Mouse (Mus musculus): ENCODE data around the gene Trp53. TPM values are rescaled to one million over a fixed set of nuclear protein-coding genes. Genes with fewer than 3 reads are reported as not detected.

Gene Trp53
- polyA plus RNA-seq, 1 experiment: 230 TPM

DNA sequence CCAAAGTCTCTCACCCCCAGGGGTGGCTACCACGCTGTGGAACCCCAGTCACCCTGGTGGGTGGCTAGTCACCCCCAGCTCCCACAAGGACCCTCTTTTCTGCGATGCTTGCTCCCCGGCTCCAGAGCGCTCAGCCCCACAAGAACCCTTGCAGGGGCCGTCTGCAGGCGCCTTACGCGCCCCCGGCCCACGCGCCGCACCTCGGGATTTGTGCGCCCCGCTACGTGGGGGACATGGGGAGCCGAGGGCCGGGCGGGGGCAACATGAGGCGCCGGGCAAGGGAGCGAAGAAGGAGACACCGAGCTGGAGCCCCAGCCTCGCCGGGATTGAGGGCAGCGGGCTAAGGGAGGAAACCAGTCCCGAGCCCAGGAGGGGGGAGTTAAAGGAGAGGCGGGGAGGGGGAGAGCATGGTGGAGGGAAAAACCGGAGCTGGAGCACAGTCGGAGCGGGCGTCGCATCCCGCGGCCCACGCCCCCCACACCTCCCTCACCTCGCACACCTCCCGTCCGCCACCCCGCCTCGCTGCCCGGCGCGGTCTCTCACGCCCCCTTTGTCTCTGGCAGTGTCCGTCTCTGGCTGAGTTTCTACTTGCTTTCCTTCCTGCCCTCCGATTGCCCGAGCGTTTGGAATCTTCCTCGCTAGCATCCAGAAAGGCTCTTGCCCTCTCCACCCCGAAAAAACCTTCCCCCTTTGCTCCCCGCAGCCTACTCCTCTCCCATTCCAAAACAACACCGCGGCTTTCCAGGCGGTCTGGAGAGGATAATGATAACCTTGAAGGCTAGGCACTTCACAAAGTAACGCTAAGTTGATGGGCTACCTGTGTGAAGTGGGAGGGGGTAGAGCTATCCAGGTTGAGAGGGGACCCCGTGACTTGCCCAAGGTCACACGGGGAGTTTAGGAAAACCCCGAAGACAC, 20.1 kb upstream of the Trp53 start, which contains the start of gene Efnb3:
Gene Efnb3 (minus strand): TSS at position 355 of the 915 bp plus-strand sequence.
- no peaks in the 10 kb centered on the region for H3K27me3 ChIP-seq (ENCODE audit: control insufficient read depth, insufficient read depth, low read length, poor library complexity, severe bottlenecking)
- peak within 1 kb of the TSS; percentile 48 for H3K4me3 ChIP-seq (ENCODE audit: low read depth, low read length)
- H3K4me1 ChIP-seq (ENCODE audit: control insufficient read depth, insufficient read depth, low read length): peaks cover 13% of the 10 kb centered on the region
- TF ChIP-seq EP300 (IDR thresholded peaks at IDR 0.05; ENCODE audit: insufficient read depth, low read depth, low read length) (peak; percentile 14; the same call in 1 of the 2 replicates), CTCF (IDR thresholded peaks at IDR 0.05; ENCODE audit: low read depth, low read length) (no peak)
- no peaks in the 10 kb centered on the region for H3K9me3 ChIP-seq (replicated peaks; ENCODE audit: control insufficient read depth, insufficient read depth, low read length, poor library complexity, severe bottlenecking)
- H3K9ac ChIP-seq (ENCODE audit: low read depth, poor library complexity, severe bottlenecking): peak within 1 kb of the TSS; percentile 57
- peaks cover 11% of the 10 kb centered on the region for H3K36me3 ChIP-seq (ENCODE audit: control insufficient read depth, insufficient read depth, low read length, poor library complexity, severe bottlenecking)
- H3K27ac ChIP-seq (ENCODE audit: insufficient read depth, low read length): no peak within 1 kb of the TSS

- Histone ChIP-seq H3K9me3 (replicated peaks; ENCODE audit: control insufficient read depth, insufficient read depth, low read length, poor library complexity, severe bottlenecking) (no peaks in the 10 kb centered on the region), H3K27ac (ENCODE audit: insufficient read depth, low read length) (no peak overlapping the region), H3K4me1 (ENCODE audit: control insufficient read depth, insufficient read depth, low read length) (peaks cover 15% of the 10 kb centered on the region), H3K36me3 (ENCODE audit: control insufficient read depth, insufficient read depth, low read length, poor library complexity, severe bottlenecking) (peaks cover 16% of the 10 kb centered on the region), H3K27me3 (ENCODE audit: control insufficient read depth, insufficient read depth, low read length, poor library complexity, severe bottlenecking) (no peaks in the 10 kb centered on the region), H3K4me3 (ENCODE audit: low read depth, low read length) (no peak overlapping the region), H3K9ac (ENCODE audit: low read depth, poor library complexity, severe bottlenecking) (no peak overlapping the region)
- TF ChIP-seq EP300 (IDR thresholded peaks at IDR 0.05; ENCODE audit: insufficient read depth, low read depth, low read length): no peak
- no peak for TF ChIP-seq CTCF (IDR thresholded peaks at IDR 0.05; ENCODE audit: low read depth, low read length)
- TF ChIP-seq POLR2A (IDR thresholded peaks at IDR 0.05; ENCODE audit: insufficient read depth, low read length): no peak
Observed at GRCm38 (mm10) chr11:69560896-69561854, 19.0 kb upstream of the Trp53 start.

DNA sequence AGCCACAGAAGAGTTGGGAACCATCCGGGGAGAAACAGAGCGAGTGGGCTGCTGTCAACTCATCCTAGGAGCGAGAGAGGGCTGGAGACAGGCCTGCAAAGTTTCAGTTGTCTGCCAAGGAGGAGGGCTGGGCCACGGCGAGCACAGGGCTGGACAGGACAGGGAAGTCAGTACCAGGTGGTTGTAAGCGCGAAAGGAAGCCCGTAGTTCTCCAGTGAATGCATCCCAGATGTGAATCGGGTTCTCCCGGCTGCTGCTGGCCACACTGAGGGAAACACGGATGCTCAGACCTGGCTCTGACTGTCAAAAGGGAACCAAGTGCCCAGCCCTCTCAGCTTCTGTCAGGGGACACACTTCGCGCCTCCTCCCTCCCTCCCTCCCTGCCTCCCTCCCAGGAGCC, 16.8 kb upstream of the Trp53 start:
- Histone ChIP-seq H3K27ac (ENCODE audit: insufficient read depth, low read length) (no peak overlapping the region), H3K9me3 (replicated peaks; ENCODE audit: control insufficient read depth, insufficient read depth, low read length, poor library complexity, severe bottlenecking) (no peaks in the 10 kb centered on the region), H3K9ac (ENCODE audit: low read depth, poor library complexity, severe bottlenecking) (no peak overlapping the region), H3K36me3 (ENCODE audit: control insufficient read depth, insufficient read depth, low read length, poor library complexity, severe bottlenecking) (peaks cover 19% of the 10 kb centered on the region), H3K4me3 (ENCODE audit: low read depth, low read length) (no peak overlapping the region), H3K4me1 (ENCODE audit: control insufficient read depth, insufficient read depth, low read length) (peaks cover 12% of the 10 kb centered on the region), H3K27me3 (ENCODE audit: control insufficient read depth, insufficient read depth, low read length, poor library complexity, severe bottlenecking) (no peaks in the 10 kb centered on the region)
- TF ChIP-seq CTCF (IDR thresholded peaks at IDR 0.05; ENCODE audit: low read depth, low read length) (no peak), POLR2A (IDR thresholded peaks at IDR 0.05; ENCODE audit: insufficient read depth, low read length) (no peak), EP300 (IDR thresholded peaks at IDR 0.05; ENCODE audit: insufficient read depth, low read depth, low read length) (no peak)

DNA sequence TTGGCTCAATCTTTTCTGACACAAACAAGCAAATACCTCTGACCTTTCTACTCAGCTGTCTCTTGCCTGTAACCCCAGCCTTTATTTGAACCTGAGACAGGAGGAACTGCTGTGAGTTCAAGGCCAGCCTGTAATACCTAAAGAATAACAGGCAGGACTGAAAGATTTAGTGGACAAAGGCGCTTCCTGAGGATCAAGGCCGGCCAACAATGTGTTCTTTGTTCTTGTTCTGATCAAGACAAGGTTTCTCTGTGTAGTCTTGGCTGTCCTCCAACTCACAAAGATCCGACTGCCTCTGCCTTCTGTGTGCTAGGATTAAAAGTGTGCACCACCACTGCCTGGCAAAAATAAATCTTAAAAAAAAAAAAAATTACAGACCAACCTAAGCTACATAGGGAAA, 15.8 kb upstream of the Trp53 start:
- TF ChIP-seq POLR2A (IDR thresholded peaks at IDR 0.05; ENCODE audit: insufficient read depth, low read length) (no peak), EP300 (IDR thresholded peaks at IDR 0.05; ENCODE audit: insufficient read depth, low read depth, low read length) (0 out of 2 replicates have a peak, but pooled peaks have one; percentile 28)
- H3K9ac ChIP-seq (ENCODE audit: low read depth, poor library complexity, severe bottlenecking): no peak overlapping the region
- peaks cover 24% of the 10 kb centered on the region for H3K36me3 ChIP-seq (ENCODE audit: control insufficient read depth, insufficient read depth, low read length, poor library complexity, severe bottlenecking)
- no peaks in the 10 kb centered on the region for H3K9me3 ChIP-seq (replicated peaks; ENCODE audit: control insufficient read depth, insufficient read depth, low read length, poor library complexity, severe bottlenecking)
- no peak overlapping the region for H3K4me3 ChIP-seq (ENCODE audit: low read depth, low read length)
- peaks cover 12% of the 10 kb centered on the region for H3K4me1 ChIP-seq (ENCODE audit: control insufficient read depth, insufficient read depth, low read length)
- H3K27ac ChIP-seq (ENCODE audit: insufficient read depth, low read length): peak overlapping the region; percentile 35; the same call in 1 of the 2 replicates
- no peaks in the 10 kb centered on the region for H3K27me3 ChIP-seq (ENCODE audit: control insufficient read depth, insufficient read depth, low read length, poor library complexity, severe bottlenecking)

- no peaks in the 10 kb centered on the region for H3K27me3 ChIP-seq (ENCODE audit: control insufficient read depth, insufficient read depth, low read length, poor library complexity, severe bottlenecking)
- no peaks in the 10 kb centered on the region for H3K9me3 ChIP-seq (replicated peaks; ENCODE audit: control insufficient read depth, insufficient read depth, low read length, poor library complexity, severe bottlenecking)
- 0 out of 2 replicates have a peak overlapping the region, but pooled peaks have one; percentile 9 for H3K27ac ChIP-seq (ENCODE audit: insufficient read depth, low read length)
- TF ChIP-seq EP300 (IDR thresholded peaks at IDR 0.05; ENCODE audit: insufficient read depth, low read depth, low read length) (no peak), CTCF (IDR thresholded peaks at IDR 0.05; ENCODE audit: low read depth, low read length) (no peak), POLR2A (IDR thresholded peaks at IDR 0.05; ENCODE audit: insufficient read depth, low read length) (no peak)
- H3K4me3 ChIP-seq (ENCODE audit: low read depth, low read length): no peak overlapping the region
- peaks cover 27% of the 10 kb centered on the region for H3K36me3 ChIP-seq (ENCODE audit: control insufficient read depth, insufficient read depth, low read length, poor library complexity, severe bottlenecking)
- H3K4me1 ChIP-seq (ENCODE audit: control insufficient read depth, insufficient read depth, low read length): peaks cover 12% of the 10 kb centered on the region
- no peak overlapping the region for H3K9ac ChIP-seq (ENCODE audit: low read depth, poor library complexity, severe bottlenecking)
Observed at GRCm38 (mm10) chr11:69565131-69565530, 15.0 kb upstream of the Trp53 start.
